Mouse (Mus musculus) neural tube, embryonic 12.5 days (tissue): ENCODE results near the gene Erbb4. TPM values are rescaled to one million over a fixed set of nuclear protein-coding genes. Genes with fewer than 3 reads are reported as not detected.
"Not testable (repeated sequence)": the region's sequence is repeated elsewhere in the genome, so short reads cannot be mapped to it uniquely, and the experiment has no call there.

Experiments
- ATAC-seq: fragments of 200-750 bp; cut with Nextera tagmentation; 2 replicates; pipeline ENCODE4 v1.8.0; 2017; ENCODE audit warnings: low read depth, mild to moderate bottlenecking, moderate TSS enrichment, moderate library complexity; ENCODE audit not compliant: low FRiP score
- H3K27ac ChIP-seq: fragments of 300-500 bp; sonication (generic); 2 replicates; pipeline ENCODE4 v1.5.1; 2016
- H3K27me3 ChIP-seq: fragments of 300-500 bp; sonication (generic); replicated peaks from 2 replicates; pipeline ENCODE4 v1.6.1; 2016; ENCODE audit warnings: mild to moderate bottlenecking
- H3K36me3 ChIP-seq: fragments of 300-500 bp; sonication (generic); 2 replicates; pipeline ENCODE4 v1.6.1; 2016; ENCODE audit warnings: mild to moderate bottlenecking
- H3K4me1 ChIP-seq: fragments of 300-500 bp; sonication (generic); 2 replicates; pipeline ENCODE4 v1.6.1; 2016
- H3K4me2 ChIP-seq: fragments of 300-500 bp; sonication (generic); replicated peaks from 2 replicates; pipeline ENCODE4 v1.6.1; 2016; ENCODE audit warnings: mild to moderate bottlenecking
- H3K4me3 ChIP-seq: fragments of 300-500 bp; sonication (generic); 2 replicates; pipeline ENCODE4 v1.5.1; 2016
- H3K9ac ChIP-seq: fragments of 300-500 bp; sonication (generic); 2 replicates; pipeline ENCODE4 v1.6.1; 2016; ENCODE audit warnings: mild to moderate bottlenecking
- H3K9me3 ChIP-seq: fragments of 300-500 bp; sonication (generic); 2 replicates; pipeline ENCODE4 v1.6.1; 2016; ENCODE audit warnings: mild to moderate bottlenecking
- WGBS: fragments of 180-500 bp; shearing (Covaris S2); methylation state at CpG from one replicate; pipeline ENCODE4 v1.1.7; 2016; 5-methylcytosine and 5-hydroxymethylcytosine counted together
- polyA plus RNA-seq: library from polyadenylated mRNA; unstranded; fragments of >200 nt; fragmentation: Nextera tagmentation; extraction: Ambion mirVana; gene quantifications from 2 replicates; pipeline ENCODE4 v1.2.1, GENCODE M21; 2016

Gene Erbb4
- polyA plus RNA-seq, 1 experiment from 2014 or later: 9.4 TPM

DNA sequence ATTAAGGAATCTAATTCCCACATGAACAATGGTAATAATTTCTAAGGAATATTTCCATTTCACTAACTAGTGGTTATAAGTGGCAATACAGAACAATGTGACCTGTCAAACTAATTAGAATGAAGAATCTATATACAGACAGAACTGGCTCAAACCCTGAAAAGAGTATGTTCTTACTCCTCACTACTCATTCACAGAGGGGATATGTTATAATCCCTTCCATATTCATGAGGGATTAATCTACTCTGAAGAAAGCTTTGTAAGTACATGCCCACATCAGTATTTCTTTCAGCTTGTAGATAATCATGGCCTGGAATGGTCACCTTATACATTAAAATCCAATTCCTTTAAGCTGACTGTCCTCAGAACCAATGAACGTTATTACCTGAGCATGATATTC, 276.3 kb downstream of the Erbb4 start:
- 75% methylated on average over 1 of the region's 1 CpGs for WGBS
- H3K27me3 ChIP-seq: no peaks in the 10 kb centered on the region
- ATAC-seq: no peak
- H3K9me3 ChIP-seq: no peaks in the 10 kb centered on the region
- no peaks in the 10 kb centered on the region for H3K4me1 ChIP-seq
- H3K9ac ChIP-seq: no peak overlapping the region
- H3K4me3 ChIP-seq: no peak overlapping the region
- H3K27ac ChIP-seq: no peak overlapping the region
- no peak overlapping the region for H3K4me2 ChIP-seq
- H3K36me3 ChIP-seq: no peaks in the 10 kb centered on the region

DNA sequence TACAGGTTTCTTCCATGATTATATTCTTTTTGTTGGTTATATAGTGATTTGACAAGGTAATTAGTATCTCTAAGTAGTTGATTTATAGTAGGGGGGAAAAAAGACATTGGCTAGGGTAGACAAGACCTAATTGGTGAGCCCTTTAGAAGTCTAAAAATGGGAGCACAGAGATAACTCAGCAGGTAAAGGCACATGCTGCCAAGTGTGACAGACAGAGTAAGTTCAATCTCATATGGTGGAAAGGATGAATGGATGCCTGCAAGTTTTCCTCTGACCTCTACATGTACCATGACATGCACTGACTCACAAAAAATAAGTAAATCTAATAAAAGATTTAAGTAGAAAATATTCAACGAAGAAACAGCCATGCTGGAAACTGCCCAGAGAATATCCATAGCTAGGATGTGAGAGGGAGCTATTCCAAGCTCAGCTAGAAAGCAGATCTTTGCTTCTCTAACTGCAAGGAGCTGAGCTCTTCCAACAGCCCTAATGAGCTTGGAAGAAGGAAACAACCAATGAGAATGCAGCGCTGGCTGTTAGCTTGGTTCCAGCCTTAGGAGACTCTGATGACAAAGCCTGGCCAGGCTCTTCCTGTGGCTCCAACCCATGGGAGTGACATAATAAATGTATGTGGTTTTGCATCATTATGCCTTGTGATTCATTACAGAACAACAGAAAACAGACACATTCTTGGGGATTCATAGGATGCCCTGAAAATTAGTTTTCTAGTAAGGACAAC, 277.2 kb downstream of the Erbb4 start:
- WGBS: 77% methylated on average over 2 of the region's 2 CpGs
- Histone ChIP-seq H3K4me2 (no peak overlapping the region), H3K36me3 (no peaks in the 10 kb centered on the region), H3K4me3 (no peak overlapping the region), H3K27ac (no peak overlapping the region), H3K9ac (no peak overlapping the region), H3K9me3 (no peaks in the 10 kb centered on the region), H3K4me1 (no peaks in the 10 kb centered on the region), H3K27me3 (no peaks in the 10 kb centered on the region)
- no peak for ATAC-seq

DNA sequence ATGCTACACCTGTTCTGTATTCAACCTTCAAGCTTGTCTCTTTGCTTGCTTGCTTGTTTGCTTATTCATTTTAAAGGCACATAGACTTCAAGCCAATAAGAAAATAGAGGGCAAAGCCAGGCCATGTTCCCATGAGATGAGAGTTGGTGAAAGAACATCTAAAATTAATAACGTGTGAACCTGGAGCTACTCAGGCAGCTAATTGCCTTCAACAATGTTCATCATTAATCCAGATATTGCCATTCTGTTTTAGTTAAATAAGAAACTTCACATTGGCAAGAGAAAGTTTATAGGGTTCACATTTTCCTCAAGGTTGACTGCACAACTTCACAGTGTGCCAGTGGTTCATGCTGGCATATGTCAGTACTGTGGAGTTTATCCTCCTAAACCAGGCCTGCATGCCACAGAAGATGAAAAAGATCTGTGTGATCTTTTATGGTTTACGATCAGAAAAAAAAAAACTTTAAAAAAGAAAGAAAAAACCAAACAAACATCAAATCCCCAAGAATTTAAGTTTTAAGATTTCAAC, 284.7 kb downstream of the Erbb4 start:
- H3K9ac ChIP-seq: no peak overlapping the region
- ATAC-seq: no peak
- 80% methylated on average over 2 of the region's 2 CpGs for WGBS

DNA sequence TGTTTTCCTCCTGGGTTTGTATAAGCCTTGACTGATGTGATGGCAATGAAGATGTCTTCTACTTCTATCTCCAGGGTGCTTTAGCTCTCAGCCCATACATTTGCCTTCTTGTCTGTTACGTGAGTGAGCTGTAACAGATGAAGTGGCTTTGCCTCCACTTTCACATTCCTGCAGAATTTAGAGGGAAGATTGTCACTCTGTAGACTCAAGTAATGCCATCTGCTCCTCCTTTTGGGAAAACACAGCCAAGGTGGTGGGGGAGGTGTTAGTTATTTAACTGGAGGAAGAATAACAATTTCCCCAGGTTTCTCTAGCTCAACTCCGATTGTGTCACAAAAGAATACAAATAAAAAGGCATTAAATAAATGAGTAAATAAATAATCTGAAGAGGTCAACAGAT, 301.1 kb downstream of the Erbb4 start:
- Histone ChIP-seq H3K4me2 (no peak overlapping the region), H3K9ac (no peak overlapping the region), H3K4me1 (no peaks in the 10 kb centered on the region), H3K4me3 (no peak overlapping the region), H3K27ac (no peak overlapping the region), H3K36me3 (no peaks in the 10 kb centered on the region), H3K9me3 (no peaks in the 10 kb centered on the region), H3K27me3 (no peaks in the 10 kb centered on the region)
- 64% methylated on average over 2 of the region's 2 CpGs for WGBS
- ATAC-seq: no peak

More for the DNA sequence above, 284.7 kb downstream of the Erbb4 start:
- no peaks in the 10 kb centered on the region for H3K9me3 ChIP-seq
- no peak overlapping the region for H3K27ac ChIP-seq
- no peak overlapping the region for H3K4me3 ChIP-seq
- H3K4me2 ChIP-seq: no peak overlapping the region
- no peaks in the 10 kb centered on the region for H3K27me3 ChIP-seq
- H3K36me3 ChIP-seq: no peaks in the 10 kb centered on the region
- H3K4me1 ChIP-seq: no peaks in the 10 kb centered on the region

DNA sequence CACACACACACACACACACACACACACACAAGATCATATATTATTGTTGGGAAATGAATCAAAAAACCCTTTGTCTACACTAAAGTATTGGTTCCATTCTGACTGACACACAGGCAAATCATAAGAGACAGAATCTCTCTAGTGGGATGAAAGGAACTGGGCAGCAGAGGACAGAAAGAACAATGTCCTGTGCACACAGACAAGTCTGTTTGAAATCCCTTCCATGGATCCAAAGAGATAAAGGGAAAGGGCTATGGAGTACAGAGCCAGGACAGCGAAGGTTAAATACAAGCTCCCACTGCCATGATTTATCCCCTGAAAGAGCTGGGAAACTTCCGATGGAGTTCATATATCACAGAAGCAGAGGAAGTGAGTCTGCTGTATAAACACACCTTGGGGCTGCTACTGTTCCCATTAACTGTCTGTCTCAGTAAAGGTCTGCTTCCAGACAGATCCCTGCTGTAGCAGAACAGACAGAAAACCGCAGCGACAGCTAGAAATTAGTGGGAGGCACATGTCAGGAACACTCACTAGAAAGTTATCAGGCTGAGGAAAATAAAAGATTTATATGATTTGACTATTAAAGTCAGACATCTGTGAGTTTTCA, 320.3 kb downstream of the Erbb4 start:
- peaks cover 6% of the 10 kb centered on the region; the same call in 1 of the 2 replicates for H3K4me1 ChIP-seq
- H3K36me3 ChIP-seq: no peaks in the 10 kb centered on the region
- ATAC-seq: no peak
- H3K4me3 ChIP-seq: no peak overlapping the region
- H3K9me3 ChIP-seq: no peaks in the 10 kb centered on the region
- WGBS: 47% methylated on average over 4 of the region's 4 CpGs
- no peak overlapping the region for H3K27ac ChIP-seq
- H3K4me2 ChIP-seq: no peak overlapping the region
- H3K9ac ChIP-seq: no peak overlapping the region
- no peaks in the 10 kb centered on the region for H3K27me3 ChIP-seq

DNA sequence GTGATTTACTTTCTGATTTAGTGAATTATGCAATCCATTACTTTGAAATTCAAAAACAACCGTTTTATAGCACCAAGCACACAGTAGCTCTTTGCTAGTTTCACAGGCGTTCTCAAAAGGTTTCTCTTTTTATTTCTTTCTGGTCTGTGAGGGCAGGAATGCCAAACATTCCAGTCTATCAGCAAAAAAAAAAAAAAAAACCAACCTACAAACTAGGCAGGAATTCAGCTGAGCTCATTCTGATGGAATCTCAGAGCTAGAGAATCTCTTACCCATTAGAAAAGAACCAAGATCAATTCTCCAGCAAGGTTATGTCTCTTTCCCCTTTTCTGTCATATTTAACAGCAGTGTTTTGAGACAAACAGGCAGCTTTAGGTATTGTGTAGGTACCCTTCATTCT, 327.2 kb downstream of the Erbb4 start:
- ATAC-seq: no peak
- Histone ChIP-seq H3K27me3 (no peaks in the 10 kb centered on the region), H3K4me2 (no peak overlapping the region), H3K36me3 (no peaks in the 10 kb centered on the region), H3K9ac (no peak overlapping the region), H3K9me3 (no peaks in the 10 kb centered on the region), H3K4me3 (no peak overlapping the region), H3K4me1 (peaks cover 5% of the 10 kb centered on the region; the same call in 1 of the 2 replicates), H3K27ac (no peak overlapping the region)
- WGBS: 17% methylated on average over 2 of the region's 2 CpGs

DNA sequence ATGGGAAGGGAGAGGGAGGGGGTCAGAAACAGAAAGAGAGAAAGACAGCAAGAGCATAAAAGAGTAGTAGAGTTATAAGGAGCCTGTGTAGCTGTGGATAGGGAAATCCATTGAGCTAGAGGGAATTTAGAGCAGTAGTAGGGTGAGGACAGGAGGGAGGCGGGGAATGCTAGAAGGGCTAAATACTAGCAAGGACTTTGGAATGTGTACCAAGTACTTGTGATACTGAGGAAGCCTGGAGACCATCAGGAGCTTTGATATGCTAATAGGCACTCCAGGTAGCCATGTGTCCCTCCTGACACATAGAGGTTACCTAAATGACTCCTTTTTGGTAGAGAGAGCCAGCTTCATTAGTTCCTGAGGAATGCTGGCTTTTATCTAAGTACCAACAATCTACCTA, 327.8 kb downstream of the Erbb4 start:
- 85% methylated on average over 1 of the region's 1 CpGs for WGBS
- ATAC-seq: no peak
- no peak overlapping the region for H3K9ac ChIP-seq

DNA sequence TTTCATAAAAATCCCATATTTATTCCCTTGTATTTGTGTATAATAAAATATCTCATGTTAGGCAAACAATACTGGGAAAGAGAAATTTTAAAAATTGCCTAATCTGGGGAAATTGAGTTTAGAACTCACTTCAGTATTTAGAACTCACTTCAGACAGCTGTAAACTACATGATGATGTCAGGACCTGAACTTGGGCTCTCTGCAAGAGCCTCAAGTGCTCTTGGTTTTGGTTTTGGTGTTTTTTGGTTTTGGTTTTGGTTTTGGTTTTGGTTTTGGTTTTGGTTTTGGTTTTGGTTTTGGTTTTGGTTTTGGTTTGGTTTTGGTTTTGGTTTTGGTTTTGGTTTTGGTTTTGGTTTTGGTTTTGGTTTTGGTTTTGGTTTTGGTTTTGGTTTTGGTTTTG, 341.8 kb downstream of the Erbb4 start:
- H3K36me3 ChIP-seq, H3K9ac ChIP-seq, H3K27ac ChIP-seq, H3K4me1 ChIP-seq, H3K9me3 ChIP-seq, H3K4me3 ChIP-seq, H3K27me3 ChIP-seq, H3K4me2 ChIP-seq, ATAC-seq: not testable (repeated sequence)

More for the DNA sequence above, 327.8 kb downstream of the Erbb4 start:
- H3K4me1 ChIP-seq: peaks cover 5% of the 10 kb centered on the region; the same call in 1 of the 2 replicates
- no peaks in the 10 kb centered on the region for H3K9me3 ChIP-seq
- H3K4me2 ChIP-seq: no peak overlapping the region
- no peaks in the 10 kb centered on the region for H3K36me3 ChIP-seq
- H3K4me3 ChIP-seq: no peak overlapping the region
- H3K27ac ChIP-seq: no peak overlapping the region
- H3K27me3 ChIP-seq: no peaks in the 10 kb centered on the region

DNA sequence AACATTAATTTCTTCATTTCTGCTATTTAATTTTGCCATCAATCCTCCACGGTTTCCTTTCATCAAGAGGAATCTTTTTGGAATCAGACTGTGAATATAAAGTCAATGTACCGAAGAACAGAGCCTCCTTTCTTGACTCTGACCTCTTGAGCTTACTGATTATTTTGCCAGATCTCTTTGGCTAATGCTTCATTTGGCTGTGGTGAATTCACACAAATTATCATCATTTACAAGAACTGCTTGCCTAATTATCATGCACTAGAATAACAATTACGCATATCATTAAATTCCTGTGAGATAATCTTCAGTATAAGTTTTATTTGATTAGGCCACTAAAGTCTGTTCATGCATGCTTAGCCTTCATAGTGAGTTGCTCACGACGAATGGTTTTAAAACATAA, 345.4 kb downstream of the Erbb4 start:
- Histone ChIP-seq H3K4me2 (no peak overlapping the region), H3K4me1 (no peaks in the 10 kb centered on the region), H3K27me3 (no peaks in the 10 kb centered on the region), H3K27ac (no peak overlapping the region), H3K36me3 (no peaks in the 10 kb centered on the region), H3K9ac (no peak overlapping the region), H3K9me3 (no peaks in the 10 kb centered on the region), H3K4me3 (no peak overlapping the region)
- no peak for ATAC-seq
- 77% methylated on average over 5 of the region's 5 CpGs for WGBS

DNA sequence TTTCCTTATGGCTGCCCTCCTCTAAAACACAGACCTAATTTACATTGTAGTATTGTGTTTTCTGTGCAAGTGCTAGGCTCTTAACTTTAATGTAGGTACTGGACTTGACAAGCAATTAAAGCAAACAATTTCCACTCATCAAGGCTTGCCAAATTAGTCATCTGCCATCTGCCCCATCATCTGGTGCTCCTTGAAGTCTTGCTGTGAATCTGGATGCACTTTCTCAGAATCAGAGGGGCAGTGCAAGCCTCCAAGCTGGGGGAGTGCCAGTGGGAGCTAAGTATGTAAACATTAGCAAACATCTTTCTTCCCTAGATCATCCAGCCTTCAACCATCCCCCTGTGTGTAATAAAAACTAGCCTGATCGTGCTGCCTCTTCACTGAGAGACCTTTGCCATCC, 358.9 kb downstream of the Erbb4 start:
- WGBS: 30% methylated on average over 1 of the region's 1 CpGs
- H3K9me3 ChIP-seq: no peaks in the 10 kb centered on the region
- no peak overlapping the region for H3K4me3 ChIP-seq
- H3K27me3 ChIP-seq: no peaks in the 10 kb centered on the region
- H3K36me3 ChIP-seq: no peaks in the 10 kb centered on the region
- H3K9ac ChIP-seq: no peak overlapping the region
- no peak for ATAC-seq
- peaks cover 3% of the 10 kb centered on the region; the same call in 1 of the 2 replicates for H3K4me1 ChIP-seq
- no peak overlapping the region for H3K27ac ChIP-seq
- H3K4me2 ChIP-seq: no peak overlapping the region

DNA sequence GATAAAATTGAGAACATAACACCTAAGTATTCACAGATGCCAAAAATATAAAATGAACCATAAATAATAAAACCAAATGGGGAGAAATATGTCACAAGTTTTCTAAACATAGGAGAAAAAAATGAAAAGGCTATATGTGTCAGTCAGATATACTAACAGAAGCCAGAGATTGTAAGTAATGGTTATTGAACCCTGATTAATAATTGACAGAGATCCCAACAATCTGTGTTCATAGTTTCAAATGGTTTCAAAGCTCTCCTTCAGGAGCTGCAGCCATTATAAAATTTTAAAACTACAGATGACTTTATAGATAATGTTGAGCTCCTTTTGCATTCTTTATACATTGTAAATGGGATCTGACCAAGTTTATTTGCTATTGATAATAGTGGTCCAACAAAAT, 426.4 kb downstream of the Erbb4 start:
- H3K27ac ChIP-seq: no peak overlapping the region
- no peak for ATAC-seq
- no peak overlapping the region for H3K9ac ChIP-seq
- H3K27me3 ChIP-seq: no peaks in the 10 kb centered on the region
- H3K4me2 ChIP-seq: no peak overlapping the region
- H3K4me1 ChIP-seq: no peaks in the 10 kb centered on the region
- no peaks in the 10 kb centered on the region for H3K9me3 ChIP-seq
- no peak overlapping the region for H3K4me3 ChIP-seq
- no peaks in the 10 kb centered on the region for H3K36me3 ChIP-seq

DNA sequence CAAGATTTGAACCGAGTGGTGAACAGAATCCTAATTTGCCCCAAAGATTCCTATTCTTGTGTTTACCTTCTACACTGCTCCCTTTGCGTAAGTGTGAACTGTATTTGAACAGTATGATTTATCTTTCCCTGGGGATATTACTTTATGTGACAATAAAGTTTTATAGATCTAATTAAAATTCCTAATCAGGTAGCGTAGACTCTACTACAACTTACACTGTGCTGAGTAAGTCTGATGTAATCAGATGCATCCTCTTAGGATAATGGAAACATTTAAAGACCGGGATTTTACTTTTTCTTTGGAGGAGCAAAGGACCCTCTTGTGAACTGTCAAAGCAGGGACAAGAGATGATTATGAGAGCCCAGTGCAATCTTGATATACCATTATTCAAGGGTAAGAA, 433.2 kb downstream of the Erbb4 start:
- Histone ChIP-seq H3K36me3 (no peaks in the 10 kb centered on the region), H3K4me2 (no peak overlapping the region), H3K9me3 (no peaks in the 10 kb centered on the region), H3K27me3 (no peaks in the 10 kb centered on the region), H3K9ac (no peak overlapping the region), H3K4me1 (no peaks in the 10 kb centered on the region), H3K4me3 (no peak overlapping the region), H3K27ac (no peak overlapping the region)
- no peak for ATAC-seq
- WGBS: 75% methylated on average over 4 of the region's 4 CpGs
